Mouse (Mus musculus): ENCODE results near the gene Umps.

The Umps gene

DNA sequence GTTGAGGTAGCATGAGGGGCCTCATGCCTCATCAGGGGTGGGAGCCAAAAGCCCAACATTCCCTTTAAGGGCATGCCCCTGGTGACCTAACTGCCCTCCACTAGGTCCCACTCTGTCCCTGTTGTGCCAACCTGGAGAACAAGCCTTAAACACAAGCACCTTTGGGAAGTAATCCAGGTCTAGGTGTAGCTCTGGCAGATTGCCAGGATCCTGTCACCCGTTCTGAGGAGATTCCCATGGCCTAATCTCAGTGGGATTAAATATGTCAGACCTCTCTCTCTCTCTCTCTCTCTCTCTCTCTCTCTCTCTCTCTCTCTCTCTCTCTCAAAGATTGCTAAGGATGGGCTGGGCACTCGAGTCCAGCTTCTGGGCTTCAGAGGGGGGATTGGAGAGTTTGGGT is 35.2 kb downstream of the Umps start:
- DNase-seq (ENCODE audit: low spot score in 2 of 2): no peak

- DNase-seq (ENCODE audit: low spot score in 2 of 2): peak in 1 of 2 experiments; percentile 51
Observed at GRCm38 (mm10) chr16:33930785-33931184, 36.1 kb downstream of the Umps start.

- DNase-seq (ENCODE audit: low spot score in 2 of 2): no peak
Observed at GRCm38 (mm10) chr16:33928788-33929462, 37.9 kb downstream of the Umps start.

- DNase-seq (ENCODE audit: low spot score in 2 of 2): no peak
Observed at GRCm38 (mm10) chr16:33927263-33927824, 39.5 kb downstream of the Umps start.

GRCm38 (mm10) chr16:33923758-33924157 is 43.1 kb downstream of the Umps start:
- no peak for DNase-seq (ENCODE audit: low spot score in 2 of 2)

GRCm38 (mm10) chr16:33923001-33923316 is 43.9 kb downstream of the Umps start:
- DNase-seq (ENCODE audit: low spot score in 2 of 2): no peak

DNA sequence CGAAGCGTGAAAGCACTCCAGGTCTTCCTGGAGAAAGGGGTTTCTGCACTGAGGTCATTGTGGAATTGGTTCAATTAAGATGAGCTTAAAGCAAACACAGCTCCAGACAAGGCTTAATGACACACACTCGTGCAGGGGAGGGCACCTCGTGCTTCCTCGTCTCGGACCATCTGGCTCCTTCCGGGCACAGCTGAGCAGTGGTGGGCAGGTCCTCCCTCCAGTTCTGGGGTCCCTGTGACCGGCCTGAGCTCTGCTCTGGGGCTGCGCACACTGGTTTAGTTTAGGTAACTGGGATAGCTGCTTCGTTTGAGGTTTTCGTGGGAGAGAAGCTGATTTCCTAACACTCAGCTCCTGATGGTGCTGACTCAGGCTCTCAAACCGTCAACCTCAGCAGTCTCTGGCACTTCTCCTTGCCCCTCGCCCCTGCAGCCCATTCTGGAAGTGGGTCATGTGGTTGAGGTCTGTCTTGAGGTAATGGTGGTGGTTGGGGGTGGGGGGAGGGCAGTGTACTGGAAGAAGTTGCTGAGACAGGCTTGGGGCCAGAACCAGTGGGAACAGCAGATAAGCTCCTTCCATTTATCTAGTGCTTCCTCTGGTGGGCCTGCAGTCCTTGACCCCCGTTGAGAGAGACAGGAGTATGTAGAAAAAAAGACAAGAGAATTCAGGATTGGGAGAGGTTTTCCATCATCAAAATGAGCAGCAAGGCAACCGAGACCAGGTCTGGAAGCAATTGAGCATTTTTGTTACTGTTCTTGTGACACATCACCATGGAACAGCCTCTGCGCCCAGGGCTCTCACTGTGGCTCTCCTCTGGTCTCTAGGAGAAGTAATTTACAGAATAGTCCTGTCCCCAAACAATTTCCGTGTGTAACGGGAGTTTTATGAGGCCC is 44.5 kb downstream of the Umps start:
- no peak for DNase-seq (ENCODE audit: low spot score in 2 of 2)

DNA sequence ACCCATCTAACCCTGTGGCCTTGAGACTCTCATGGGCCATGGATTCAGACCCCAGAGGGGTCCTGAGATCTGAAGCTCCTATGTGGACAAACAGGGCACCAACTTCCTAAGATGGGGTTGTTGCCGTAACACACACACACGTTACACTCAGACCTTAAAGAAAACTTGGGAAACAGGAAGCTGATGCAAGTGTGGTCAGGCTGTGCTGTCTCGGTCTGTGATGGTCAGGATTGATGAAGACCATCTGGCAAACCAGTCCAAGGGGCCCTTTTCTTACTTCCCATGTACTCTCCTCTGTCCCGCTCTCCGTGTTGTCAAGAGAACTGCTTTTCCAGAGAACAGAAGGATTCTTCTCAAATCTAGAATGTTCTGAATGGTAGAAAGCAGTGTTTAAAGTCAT is 45.3 kb downstream of the Umps start:
- DNase-seq (ENCODE audit: low spot score in 2 of 2): no peak

- DNase-seq (ENCODE audit: low spot score in 2 of 2): no peak
Observed at GRCm38 (mm10) chr16:33917926-33918325, 48.9 kb downstream of the Umps start.

- no peak for DNase-seq (ENCODE audit: low spot score in 2 of 2)
Observed at GRCm38 (mm10) chr16:33917390-33917789, 49.4 kb downstream of the Umps start.

GRCm38 (mm10) chr16:33916473-33917251 is 50.2 kb downstream of the Umps start:
- DNase-seq (ENCODE audit: low spot score in 2 of 2): peak; percentile 72 to 73

GRCm38 (mm10) chr16:33914997-33915396 is 51.8 kb downstream of the Umps start:
- DNase-seq (ENCODE audit: low spot score in 2 of 2): no peak

- no peak for DNase-seq (ENCODE audit: low spot score in 2 of 2)
Observed at GRCm38 (mm10) chr16:33908239-33908638, 58.6 kb downstream of the Umps start.

All from urinary bladder, postnatal 4 days (tissue).